Mouse (Mus musculus): Measurements from ENCODE around the gene Pcnx3.

The Pcnx3 gene

DNA sequence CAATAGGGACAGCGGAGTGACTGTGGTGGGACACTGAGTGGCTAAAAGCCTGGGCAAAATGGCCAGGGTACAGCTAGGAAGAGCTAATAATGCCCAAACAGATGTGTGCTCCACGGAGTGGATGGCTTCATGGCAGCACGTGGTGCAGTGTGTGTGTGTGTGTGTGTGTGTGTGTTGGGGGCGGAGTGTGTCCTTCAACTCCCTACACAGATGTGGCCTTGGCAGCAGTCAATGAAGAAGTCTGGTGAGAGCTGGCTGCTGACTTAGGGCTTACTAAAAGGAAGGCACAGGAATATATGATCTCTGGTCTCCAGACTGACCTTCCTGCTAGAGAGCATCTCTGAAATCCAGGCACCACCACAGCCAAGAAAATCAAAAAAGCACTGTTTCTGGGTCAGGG, 20.3 kb downstream of the Pcnx3 start:
- no peak for DNase-seq

DNA sequence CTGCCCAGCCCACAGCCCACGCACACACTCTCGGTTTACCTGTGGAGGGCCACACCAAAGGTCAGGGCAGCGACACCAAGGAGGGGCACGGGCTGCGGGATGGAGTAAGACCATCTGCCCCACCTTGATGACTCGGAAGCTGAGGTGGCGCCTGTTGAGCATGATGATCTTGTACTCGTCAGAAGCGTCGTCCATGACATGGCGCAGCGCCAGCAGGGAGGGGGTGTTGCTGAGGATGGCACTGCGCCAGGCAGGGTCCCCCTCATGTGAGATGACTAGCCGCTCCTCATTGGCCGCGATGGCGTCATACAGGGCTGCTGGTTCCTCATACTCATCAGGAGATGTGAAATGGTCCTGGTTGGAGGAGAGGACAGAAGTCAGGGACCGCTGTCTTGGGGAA, 22.3 kb downstream of the Pcnx3 start:
- DNase-seq = no peak

DNA sequence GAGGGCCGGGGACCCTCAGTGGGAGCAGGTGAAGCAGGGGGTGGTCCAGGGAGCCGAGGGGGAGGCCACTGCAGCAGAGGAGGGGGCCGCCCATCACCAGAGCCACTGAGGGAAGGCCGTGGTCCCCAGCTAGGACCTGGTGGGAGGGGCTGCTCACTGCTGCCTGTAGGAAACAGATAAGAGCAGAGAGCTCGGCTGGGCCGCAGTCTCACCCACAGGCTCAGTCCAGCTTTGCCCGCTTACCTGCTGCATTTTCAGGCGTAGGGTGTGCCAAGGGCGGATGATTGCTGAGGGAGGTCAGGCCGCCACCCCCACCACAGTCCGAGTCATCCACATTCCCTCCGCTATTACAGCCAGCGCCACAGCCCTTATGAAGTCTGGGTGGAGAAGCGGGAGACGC, 23.2 kb downstream of the Pcnx3 start:
- no peak for DNase-seq

DNA sequence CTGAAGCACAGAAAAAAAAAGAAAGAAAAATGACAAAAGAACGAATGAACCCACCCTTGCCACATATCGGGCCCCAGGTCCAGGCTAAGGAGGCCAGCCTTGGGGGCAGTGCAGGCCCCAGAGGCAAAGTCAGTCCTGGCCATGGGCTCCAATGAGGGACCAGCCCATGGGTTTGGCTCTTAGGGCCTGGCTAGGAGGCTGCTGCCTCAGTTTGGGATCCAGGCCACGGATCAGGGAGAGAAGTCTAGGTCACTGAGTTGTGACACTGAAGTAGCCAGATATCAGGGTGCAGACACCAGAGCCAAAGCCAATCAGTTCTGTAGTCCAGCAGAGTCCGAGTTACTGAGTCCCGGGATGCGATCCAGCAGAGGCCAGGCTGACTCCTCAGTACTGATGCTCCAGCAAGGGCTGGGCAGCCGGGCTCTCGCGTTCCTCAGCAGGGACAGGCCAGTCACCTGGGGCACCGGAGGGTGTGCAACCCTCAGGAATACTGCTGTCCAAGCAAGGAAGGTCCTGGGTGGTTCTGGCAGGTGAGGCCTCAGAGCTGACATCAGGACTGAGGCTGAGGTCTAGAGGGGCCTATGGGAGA, 23.9 kb downstream of the Pcnx3 start:
- DNase-seq = no peak

DNA sequence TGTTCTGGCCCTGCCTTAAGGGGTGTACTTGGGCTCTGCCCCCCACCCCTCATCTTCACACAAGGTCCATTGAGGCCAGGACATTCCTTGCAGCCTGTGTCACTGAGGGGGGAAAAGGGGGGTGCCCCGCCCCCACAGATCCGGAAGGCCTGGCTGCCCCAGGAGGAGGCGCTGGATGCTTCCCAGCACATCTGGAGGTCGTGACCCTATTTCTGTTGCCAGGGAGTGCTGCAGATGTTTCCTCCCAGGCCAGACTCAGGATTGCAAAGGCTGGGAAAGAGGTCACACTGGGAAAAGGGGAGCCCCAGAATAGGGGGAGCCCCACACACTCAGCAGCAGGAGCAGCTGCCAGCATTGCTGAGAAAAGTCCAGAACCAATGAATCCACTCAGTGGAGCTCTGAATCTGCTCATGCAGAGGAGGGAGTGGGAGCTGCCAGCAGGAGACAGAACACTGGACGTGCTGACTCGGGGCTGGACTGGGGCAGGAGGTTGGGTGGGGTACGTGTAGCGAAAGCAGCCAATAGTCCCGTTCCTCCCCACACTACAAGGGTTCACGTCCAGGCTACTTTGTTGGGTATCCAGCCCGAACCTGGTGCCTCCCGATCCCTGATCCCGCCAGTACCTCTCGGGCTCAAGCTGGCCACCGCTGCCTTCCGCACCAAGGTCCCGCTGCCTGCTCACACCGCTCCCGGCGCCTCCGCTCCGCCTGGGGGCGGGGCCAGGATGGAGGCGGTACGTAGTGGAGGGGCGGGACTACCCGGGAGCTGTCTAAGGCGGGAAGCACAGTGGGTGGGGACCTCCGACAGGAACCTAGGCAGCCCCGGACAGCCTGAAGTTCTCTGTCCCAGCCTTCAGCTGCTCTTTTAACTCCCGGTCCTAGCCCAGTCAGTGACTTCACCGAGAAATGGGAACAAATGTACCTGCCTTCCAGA, 25.5 kb downstream of the Pcnx3 start, which contains the start of gene Sipa1:
TSS of gene Sipa1 (minus strand) at position 727 of the 933 bp plus-strand sequence.
- DNase-seq = peak; percentile 94

DNA sequence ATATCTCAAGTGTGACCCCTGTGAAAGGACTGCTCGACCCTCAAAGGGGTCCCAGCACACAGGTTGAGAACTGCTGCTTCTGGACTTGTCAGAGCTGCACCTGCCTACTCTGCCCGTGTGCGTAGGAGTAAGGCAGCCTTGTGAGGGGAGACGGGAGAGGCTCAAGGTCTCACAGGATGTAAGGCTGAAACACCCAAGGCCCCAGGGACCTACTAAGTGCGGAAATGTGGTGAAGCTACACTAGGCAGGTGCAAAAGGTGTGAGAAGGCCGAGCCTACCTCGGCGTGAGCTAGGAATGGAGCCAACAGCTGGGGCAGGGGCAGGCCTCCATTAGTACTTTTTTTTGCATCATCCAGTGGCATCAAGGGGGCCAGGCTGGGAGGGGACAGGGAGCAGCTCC, 26.4 kb downstream of the Pcnx3 start:
- no peak for DNase-seq

DNA sequence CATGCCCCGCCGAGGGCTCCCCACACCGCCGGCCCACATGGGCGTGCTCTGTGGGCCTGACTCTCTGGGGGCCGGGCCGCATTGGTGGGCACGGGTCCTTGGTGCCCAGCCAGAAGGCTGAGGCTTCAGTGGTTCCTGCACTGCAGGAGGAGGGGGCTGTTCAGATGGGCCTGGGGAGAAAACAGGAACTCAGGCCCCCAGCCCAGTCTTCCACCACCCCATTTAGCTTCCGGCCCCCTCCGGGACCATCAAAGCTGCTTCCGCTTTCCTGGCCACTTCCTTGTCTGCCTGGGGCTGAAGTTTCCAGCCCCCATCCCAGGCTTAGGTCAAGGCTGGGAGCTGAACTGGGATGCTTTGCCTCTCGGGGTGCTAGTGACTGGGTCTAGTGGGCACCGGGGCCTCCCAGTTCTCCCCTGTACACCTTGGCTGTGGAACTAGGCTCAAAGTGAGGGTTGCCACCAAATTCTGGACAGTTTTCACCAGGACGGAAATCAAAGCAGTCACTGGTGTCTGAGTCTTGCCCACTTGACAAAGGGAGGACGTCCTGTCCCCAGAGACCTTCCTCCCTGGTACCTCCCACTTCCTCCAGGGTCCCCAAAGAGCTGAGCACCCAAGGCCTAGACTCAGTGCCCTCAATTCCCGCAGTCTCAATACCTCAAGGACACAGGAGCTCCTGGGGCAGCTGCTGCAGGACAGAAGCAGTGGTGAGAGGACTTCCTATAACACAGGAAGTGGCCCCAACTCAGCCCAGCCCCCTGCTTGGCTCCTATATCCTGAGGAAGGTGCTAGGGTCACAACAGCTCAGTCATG, 27.6 kb downstream of the Pcnx3 start:
- peak; percentile 57 for DNase-seq

DNA sequence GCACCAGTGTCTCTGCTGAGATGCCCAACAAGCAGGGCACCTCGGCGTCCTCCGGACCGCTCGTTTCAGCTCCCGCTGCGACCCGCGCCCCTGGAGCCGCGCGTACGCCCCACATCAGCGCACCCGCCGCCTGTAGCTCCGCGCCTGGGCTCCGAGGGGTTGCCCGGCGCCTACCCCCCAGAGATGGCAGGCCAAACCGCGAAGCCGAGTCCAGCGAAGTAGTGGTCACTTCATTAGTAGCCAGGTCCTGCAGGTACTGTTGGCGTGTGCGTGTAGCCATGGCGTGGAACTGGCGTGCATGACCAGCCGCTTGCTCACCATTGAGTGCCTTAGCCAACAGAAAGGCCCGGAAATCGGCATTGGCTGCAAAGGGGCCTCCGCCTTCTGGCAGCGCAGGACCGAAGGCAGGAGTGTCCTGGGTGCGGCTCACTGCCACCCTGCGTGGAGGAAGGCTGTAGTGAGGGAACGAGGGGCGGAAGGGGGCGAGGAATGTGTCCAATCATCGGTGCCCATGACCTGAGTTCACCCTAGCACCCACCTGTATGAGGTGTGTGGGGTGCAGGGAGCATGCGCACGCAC, 33.9 kb downstream of the Pcnx3 start:
- no peak for DNase-seq

DNA sequence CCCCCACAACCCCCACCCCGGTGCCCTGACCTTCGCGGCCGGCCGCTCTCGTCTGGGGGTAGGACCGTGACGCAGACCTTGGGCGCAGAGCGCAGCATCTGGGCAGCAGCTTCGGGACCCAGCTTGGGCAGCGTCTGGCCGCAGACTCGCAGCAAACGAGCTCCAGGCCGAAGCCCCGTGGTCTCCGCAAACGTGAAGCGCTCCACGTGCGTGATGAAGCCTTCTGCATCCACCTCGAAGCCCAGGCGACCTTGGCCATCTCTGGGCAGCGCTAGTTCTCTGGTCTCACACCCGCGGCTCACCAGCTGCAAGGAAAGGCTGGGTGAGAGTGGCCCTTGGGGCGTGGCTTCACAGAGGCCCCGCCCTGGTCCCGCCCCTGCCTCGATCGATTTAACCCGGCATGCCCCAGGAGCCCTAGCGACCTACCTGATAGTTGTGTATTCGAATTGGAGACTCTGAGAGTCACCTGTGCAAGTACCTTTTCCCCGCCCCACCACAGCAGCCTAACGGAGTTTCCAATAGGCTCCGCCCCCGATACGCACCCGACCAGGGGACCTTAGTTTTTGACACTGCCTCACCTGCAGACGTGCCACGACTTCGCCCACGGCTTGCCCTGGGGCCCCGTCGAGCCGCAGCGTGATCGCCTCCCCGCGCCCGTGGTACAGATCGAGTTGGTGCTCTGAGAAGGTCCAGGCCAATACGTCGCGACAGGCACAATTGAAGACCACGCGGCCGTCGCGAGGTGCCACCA, 34.6 kb downstream of the Pcnx3 start:
- no peak for DNase-seq

DNA sequence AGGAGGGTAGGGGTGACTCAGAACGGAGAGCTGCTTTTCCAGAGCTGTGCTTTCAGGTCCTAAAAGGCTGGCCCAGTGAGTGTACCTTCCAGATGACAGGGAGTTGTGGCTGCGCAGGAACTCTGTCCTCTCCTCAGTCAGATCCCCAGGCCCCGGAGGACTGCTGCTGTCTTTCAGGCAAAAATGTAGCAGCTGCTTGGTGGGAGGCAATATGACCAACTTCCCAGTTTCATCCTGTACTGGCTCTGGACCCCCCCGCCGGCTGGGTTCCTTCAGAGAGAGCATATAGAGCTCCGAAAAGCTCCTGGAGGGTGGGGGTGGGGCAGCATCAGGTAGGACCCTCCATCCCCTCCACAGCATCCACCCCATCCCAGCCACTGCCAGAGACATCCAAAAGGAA, 36.1 kb downstream of the Pcnx3 start:
- DNase-seq = no peak

DNA sequence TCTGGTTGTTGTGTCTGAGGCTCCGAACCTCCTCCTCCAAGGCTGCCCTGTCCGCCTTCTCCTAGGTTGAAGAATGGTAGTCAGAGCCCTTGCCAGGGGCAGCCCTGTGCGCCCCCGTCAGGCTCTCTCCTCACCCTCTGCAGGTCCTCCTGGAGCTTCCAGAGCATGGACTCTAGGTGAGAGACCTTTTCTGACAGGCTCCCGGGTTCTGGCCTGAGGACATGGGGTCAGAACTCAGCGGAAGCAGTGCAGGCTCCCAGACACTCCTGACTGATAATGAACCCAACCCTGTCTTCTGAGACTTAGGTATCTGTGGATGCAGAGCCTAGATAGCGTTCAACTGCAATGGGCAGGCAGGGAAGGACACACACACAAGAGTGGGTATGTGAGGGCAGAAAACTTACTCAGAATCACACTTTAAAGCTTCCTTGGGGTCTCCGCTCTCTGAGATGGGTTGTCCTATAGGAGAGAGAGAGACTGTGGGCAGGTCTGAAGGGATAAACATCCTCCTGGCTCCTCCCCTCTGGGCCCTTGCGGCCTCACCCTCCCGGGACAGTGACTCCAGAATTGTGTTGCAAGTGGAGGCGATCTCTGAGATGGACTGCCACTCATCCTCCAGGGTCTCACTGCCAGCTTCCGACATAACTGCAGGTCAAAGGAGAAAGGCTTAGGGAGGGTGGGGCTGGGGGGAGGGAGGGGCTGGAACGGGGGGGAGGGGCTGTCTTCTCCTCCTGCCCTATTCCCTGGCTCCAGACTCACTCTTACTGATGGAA, 37.0 kb downstream of the Pcnx3 start:
- DNase-seq = no peak

DNA sequence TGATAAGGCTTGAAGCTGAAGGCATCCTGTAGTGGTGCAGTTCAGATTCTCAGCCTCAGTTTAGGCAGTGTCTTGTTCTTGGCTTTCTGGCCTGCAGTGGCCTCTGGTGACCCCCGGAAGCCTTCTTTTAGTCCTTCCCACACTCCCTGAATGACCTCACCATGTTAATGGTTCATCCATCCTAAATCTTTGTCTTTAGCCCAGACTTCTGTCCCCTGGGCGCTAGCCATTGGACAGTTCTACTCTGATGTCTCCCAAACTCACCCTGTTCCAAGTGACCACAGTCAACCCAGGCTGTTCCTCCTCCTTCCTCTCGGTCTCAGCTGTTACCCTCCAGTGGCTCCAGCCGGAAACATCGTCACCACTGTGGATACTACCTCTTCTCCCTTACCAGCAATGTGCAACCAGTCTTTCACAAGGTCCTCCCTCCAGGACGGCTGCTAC, 39.4 kb downstream of the Pcnx3 start:
- peak; percentile 75 for DNase-seq

DNA sequence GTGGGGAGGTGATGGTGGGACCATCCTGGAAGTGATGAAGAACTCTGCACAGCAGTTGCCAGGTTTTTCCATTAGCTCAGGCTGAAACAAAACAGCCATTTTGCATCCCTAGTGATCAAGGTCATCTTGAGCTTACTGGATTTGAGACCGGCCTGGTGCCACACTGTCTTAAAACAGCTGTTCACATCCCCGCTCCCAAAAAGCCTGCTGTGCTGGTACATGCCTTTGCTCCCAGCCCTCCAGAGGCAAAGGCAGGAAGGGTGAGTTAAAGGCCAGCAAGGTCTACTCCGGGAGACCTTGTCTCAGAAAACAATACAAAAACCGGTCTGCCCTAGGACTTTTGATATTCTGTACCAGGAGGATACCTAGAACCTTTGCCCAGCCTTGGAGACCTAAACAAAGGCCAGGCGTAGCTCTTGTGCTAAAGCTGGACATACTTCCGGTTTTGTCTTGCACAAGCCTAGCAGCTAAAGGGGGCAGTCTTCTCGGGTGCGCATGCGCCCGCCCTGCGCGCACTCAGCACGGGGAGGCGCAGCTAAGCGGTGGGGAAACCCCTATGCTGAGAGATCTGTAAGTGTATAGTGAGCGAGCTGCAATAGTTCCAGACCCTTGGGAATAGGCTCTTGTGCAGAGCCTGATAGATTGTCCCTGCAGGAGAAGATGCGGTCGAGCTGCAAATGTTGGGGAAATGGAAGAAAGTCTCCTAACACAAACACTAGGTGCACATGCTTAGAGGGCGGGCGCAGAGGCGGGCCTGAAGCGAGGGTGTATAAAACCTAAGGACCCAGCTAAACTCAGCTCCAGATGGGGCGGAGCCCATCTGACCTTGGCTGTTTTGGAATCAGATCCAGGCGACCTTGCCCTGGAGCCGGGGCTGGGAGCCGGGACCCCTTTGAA, 40.1 kb downstream of the Pcnx3 start:
- peak; percentile 81 for DNase-seq

DNA sequence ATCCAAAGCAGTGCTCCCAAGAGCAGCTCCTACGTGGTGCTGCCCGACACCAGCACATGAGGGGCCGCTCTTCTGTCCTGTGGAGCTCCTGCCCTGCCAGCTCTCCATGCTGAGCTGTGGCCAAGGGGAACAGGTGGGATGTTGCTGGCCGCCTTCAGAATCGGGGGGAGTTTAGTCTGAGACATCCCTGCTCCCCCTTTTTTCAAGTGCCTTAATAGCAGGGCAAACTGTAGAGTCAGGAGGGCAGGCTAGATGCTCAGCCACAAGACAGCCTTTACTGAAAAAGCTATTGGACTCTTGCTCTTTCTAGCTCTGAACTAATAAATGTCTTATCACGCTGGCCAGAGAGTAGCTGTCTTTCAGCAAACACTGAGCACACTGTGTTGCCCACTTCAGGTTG, 40.9 kb downstream of the Pcnx3 start:
- DNase-seq = no peak

DNA sequence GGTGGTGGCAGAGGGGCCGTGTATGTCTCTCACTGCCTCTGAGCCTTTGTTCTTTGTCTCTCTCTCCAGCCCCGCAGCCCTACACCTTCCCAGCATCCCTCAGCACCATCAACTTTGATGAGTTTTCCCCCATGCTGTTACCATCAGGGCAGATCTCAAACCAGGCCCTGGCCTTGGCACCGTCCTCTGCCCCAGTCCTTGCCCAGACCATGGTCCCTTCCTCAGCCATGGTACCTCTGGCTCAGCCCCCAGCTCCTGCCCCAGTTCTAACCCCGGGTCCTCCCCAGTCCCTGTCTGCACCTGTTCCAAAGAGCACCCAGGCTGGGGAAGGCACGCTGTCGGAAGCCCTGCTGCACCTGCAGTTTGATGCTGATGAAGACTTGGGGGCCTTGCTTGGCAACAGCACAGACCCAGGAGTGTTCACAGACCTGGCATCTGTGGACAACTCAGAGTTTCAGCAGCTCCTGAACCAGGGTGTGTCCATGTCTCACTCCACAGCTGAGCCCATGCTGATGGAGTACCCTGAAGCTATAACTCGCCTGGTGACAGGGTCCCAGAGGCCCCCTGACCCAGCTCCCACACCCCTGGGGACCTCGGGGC, 41.9 kb downstream of the Pcnx3 start:
- DNase-seq = no peak

DNA sequence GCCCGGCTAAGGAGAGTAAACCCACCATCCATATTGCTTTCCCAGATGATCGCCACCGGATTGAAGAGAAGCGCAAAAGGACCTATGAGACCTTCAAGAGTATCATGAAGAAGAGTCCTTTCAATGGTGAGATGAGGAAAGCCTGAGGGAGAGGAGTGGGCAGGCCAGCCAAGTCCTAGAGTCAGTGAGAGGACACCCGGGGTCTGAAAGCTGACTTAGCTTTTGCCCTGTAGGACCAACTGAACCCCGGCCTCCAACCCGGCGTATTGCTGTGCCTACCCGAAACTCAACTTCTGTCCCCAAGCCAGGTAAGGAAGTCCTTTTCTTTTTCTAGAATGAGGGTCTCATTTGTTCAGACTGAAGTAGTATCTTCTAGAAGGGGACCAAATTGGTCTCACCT, 43.4 kb downstream of the Pcnx3 start:
- DNase-seq = no peak

DNA sequence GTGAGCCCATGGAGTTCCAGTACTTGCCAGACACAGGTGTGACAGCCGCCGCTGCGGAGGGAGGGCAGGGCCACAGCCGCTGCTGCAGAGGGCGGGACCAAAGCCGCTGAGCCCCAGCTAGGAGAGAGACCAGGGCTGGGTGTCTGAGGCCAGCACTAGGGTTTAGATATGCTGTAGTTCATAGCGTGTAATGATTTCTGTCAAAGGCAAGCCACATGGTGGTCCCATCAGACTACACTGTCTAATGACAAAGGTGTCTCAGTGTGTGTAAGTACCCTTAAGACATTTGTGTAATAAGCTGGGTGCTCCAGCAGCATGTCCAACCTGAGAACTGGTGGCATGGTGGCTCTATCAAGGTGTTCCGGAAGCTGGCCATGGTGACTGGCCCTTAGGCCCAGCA, 47.1 kb downstream of the Pcnx3 start:
- no peak for DNase-seq

DNA sequence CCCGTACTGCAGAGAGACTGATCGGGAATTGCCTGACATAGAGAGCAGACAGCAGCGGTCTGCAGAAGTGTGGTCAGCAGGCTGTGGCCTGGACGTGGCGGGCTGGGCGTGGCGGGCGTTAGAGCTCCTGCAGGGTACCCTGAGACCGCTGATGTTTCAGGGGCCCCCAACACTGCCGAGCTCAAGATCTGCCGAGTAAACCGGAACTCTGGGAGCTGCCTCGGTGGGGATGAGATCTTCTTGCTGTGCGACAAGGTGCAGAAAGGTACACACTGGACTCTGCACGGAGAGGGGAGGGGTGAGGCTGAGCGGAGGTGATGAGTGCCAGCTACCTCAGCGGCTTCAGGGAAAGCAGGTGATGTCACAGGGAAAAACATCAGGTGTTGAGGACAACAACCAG, 47.7 kb downstream of the Pcnx3 start:
- DNase-seq = no peak

DNA sequence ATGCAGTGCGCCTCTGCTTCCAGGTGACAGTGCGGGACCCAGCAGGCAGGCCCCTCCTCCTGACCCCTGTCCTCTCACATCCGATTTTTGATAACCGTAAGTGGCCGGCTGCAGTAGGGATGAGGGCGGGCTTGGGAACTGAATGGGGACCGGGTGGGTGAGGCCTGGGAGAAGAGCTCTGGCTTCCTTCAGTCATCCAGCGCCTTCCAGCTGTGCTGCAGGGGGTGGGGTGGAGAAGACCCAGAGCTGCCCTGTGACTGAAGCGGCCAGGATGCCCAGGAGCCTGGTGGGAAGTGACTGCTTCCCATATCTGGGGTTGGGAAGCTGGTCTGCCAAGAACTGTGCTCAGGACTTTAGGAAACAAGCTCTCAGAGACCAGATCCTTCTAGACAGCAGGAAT, 48.4 kb downstream of the Pcnx3 start:
- DNase-seq = no peak

DNA sequence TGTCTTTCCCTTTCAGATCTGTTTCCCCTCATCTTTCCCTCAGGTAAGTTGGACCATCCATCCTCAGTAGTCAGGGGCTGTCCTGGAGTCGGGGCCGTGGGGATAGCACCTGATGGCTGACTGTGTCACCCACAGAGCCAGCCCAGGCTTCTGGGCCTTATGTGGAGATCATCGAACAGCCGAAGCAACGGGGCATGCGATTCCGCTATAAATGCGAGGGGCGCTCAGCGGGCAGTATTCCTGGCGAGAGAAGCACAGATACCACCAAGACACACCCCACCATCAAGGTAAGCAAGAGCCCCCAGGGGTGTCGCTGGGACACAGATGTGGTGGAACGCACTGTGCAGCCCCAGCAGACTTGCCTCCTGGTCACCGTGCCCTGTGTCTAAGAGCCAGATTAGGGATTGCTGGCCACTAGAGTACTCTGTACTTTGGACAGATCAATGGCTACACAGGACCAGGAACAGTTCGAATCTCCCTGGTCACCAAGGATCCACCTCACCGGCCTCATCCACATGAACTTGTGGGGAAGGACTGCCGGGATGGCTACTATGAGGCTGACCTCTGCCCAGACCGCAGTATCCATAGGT, 50.2 kb downstream of the Pcnx3 start:
- no peak for DNase-seq

Measured in kidney, adult 9 months (tissue).